Mouse (Mus musculus) embryonic facial prominence, embryonic 13.5 days (tissue): Measurements from ENCODE around the gene Tesc. TPM values are rescaled to one million over a fixed set of nuclear protein-coding genes. Genes with fewer than 3 reads are reported as not detected.

Source experiments
- ATAC-seq: fragments of 200-750 bp; cut with Nextera tagmentation; 2 replicates; pipeline ENCODE4 v1.8.0; 2017; ENCODE audit warnings: low read depth; ENCODE audit not compliant: insufficient number of reproducible peaks, insufficient read depth, low FRiP score, low TSS enrichment
- H3K27ac ChIP-seq: fragments of 300-500 bp; sonication (generic); 2 replicates; pipeline ENCODE4 v1.5.1; 2015; ENCODE audit warnings: moderate library complexity, mild to moderate bottlenecking, inconsistent platforms
- H3K27me3 ChIP-seq: fragments of 300-500 bp; sonication (generic); 2 replicates; pipeline ENCODE4 v1.6.1; 2015; ENCODE audit warnings: mild to moderate bottlenecking, inconsistent platforms
- H3K36me3 ChIP-seq: fragments of 300-500 bp; sonication (generic); 2 replicates; pipeline ENCODE4 v1.6.1; 2015; ENCODE audit warnings: mild to moderate bottlenecking, inconsistent platforms
- H3K4me1 ChIP-seq: fragments of 300-500 bp; sonication (generic); 2 replicates; pipeline ENCODE4 v1.6.1; 2015; ENCODE audit warnings: inconsistent platforms
- H3K4me2 ChIP-seq: fragments of 300-500 bp; sonication (generic); 2 replicates; pipeline ENCODE4 v1.6.1; 2015; ENCODE audit warnings: moderate library complexity, mild to moderate bottlenecking, inconsistent platforms
- H3K4me3 ChIP-seq: fragments of 300-500 bp; sonication (generic); 2 replicates; pipeline ENCODE4 v1.5.1; 2015; ENCODE audit warnings: mild to moderate bottlenecking, inconsistent platforms
- H3K9ac ChIP-seq: fragments of 300-500 bp; sonication (generic); 2 replicates; pipeline ENCODE4 v1.6.1; 2015; ENCODE audit warnings: mild to moderate bottlenecking, inconsistent platforms
- H3K9me3 ChIP-seq: fragments of 300-500 bp; sonication (generic); 2 replicates; pipeline ENCODE4 v1.6.1; 2016; ENCODE audit warnings: inconsistent platforms
- WGBS: fragments of 180-500 bp; shearing (Covaris S2); methylation state at CpG from one replicate; pipeline ENCODE4 v1.1.7; 2015; ENCODE audit warnings: mixed read lengths; 5-methylcytosine and 5-hydroxymethylcytosine counted together
- polyA plus RNA-seq: library from polyadenylated mRNA; unstranded; fragments of >200 nt; fragmentation: Nextera tagmentation; extraction: Ambion mirVana; gene quantifications from 2 replicates; pipeline ENCODE4 v1.2.1, GENCODE M21; 2015

The Tesc gene
- polyA plus RNA-seq, 1 experiment from 2014 or later, result 7.3 TPM

GRCm38 (mm10) chr5:118064284-118064901 lies 36.9 kb downstream of the Tesc start:
- Histone ChIP-seq H3K4me1 (no peaks in the 10 kb centered on the region), H3K4me3 (no peak overlapping the region), H3K9ac (no peak overlapping the region), H3K36me3 (peaks cover 62% of the 10 kb centered on the region), H3K4me2 (no peak overlapping the region), H3K9me3 (no peaks in the 10 kb centered on the region), H3K27me3 (no peaks in the 10 kb centered on the region), H3K27ac (no peak overlapping the region)
- 64% methylated on average over 10 of the region's 10 CpGs for WGBS
- ATAC-seq, result no peak

GRCm38 (mm10) chr5:118065516-118066255 lies 38.1 kb downstream of the Tesc start:
- no peaks in the 10 kb centered on the region for H3K4me1 ChIP-seq
- no peak for ATAC-seq
- H3K9ac ChIP-seq, result no peak overlapping the region
- no peak overlapping the region for H3K4me3 ChIP-seq
- H3K36me3 ChIP-seq, result peaks cover 72% of the 10 kb centered on the region
- no peak overlapping the region for H3K4me2 ChIP-seq
- no peak overlapping the region for H3K27ac ChIP-seq
- H3K9me3 ChIP-seq, result no peaks in the 10 kb centered on the region
- WGBS, result 89% methylated on average over 19 of the region's 19 CpGs
- no peaks in the 10 kb centered on the region for H3K27me3 ChIP-seq

- Histone ChIP-seq H3K4me2 (no peak overlapping the region), H3K9ac (no peak overlapping the region), H3K27me3 (no peaks in the 10 kb centered on the region), H3K4me1 (no peaks in the 10 kb centered on the region), H3K27ac (no peak overlapping the region), H3K36me3 (peaks cover 74% of the 10 kb centered on the region), H3K9me3 (no peaks in the 10 kb centered on the region), H3K4me3 (no peak overlapping the region)
- WGBS, result 68% methylated on average over 5 of the region's 5 CpGs
- no peak for ATAC-seq
These were observed 39.3 kb downstream of the Tesc start for GRCm38 (mm10) chr5:118066828-118067227.

- Histone ChIP-seq H3K4me2 (no peak overlapping the region), H3K4me1 (no peaks in the 10 kb centered on the region), H3K27me3 (no peaks in the 10 kb centered on the region), H3K4me3 (no peak overlapping the region), H3K9me3 (no peaks in the 10 kb centered on the region), H3K27ac (no peak overlapping the region), H3K9ac (no peak overlapping the region), H3K36me3 (peaks cover 80% of the 10 kb centered on the region)
- ATAC-seq, result no peak
- 75% methylated on average over 4 of the region's 4 CpGs for WGBS
These were observed 40.0 kb downstream of the Tesc start for GRCm38 (mm10) chr5:118067572-118067971.

GRCm38 (mm10) chr5:118067984-118068494 lies 40.5 kb downstream of the Tesc start:
- H3K27ac ChIP-seq, result no peak overlapping the region
- H3K36me3 ChIP-seq, result peaks cover 84% of the 10 kb centered on the region
- H3K4me2 ChIP-seq, result no peak overlapping the region
- H3K4me3 ChIP-seq, result no peak overlapping the region
- no peaks in the 10 kb centered on the region for H3K4me1 ChIP-seq
- no peaks in the 10 kb centered on the region for H3K27me3 ChIP-seq
- H3K9me3 ChIP-seq, result no peaks in the 10 kb centered on the region
- no peak overlapping the region for H3K9ac ChIP-seq
- 92% methylated on average over 9 of the region's 9 CpGs for WGBS
- ATAC-seq, result no peak

GRCm38 (mm10) chr5:118069315-118069714 lies 41.8 kb downstream of the Tesc start:
- ATAC-seq, result no peak
- Histone ChIP-seq H3K27ac (no peak overlapping the region; the same call in 1 of the 2 replicates), H3K9me3 (no peaks in the 10 kb centered on the region), H3K27me3 (no peaks in the 10 kb centered on the region), H3K4me3 (no peak overlapping the region), H3K4me1 (no peaks in the 10 kb centered on the region), H3K36me3 (peaks cover 92% of the 10 kb centered on the region), H3K9ac (no peak overlapping the region), H3K4me2 (no peak overlapping the region)
- 44% methylated on average over 9 of the region's 9 CpGs for WGBS

GRCm38 (mm10) chr5:118071766-118072165 lies 44.2 kb downstream of the Tesc start:
- no peak for ATAC-seq
- no peak overlapping the region for H3K4me2 ChIP-seq
- H3K9me3 ChIP-seq, result no peaks in the 10 kb centered on the region
- no peaks in the 10 kb centered on the region for H3K27me3 ChIP-seq
- peaks cover 91% of the 10 kb centered on the region for H3K36me3 ChIP-seq
- 87% methylated on average over 5 of the region's 5 CpGs for WGBS
- no peaks in the 10 kb centered on the region for H3K4me1 ChIP-seq
- H3K9ac ChIP-seq, result no peak overlapping the region
- H3K27ac ChIP-seq, result no peak overlapping the region
- no peak overlapping the region for H3K4me3 ChIP-seq

GRCm38 (mm10) chr5:118073213-118073773 lies 45.8 kb downstream of the Tesc start:
- Histone ChIP-seq H3K27me3 (no peaks in the 10 kb centered on the region), H3K9ac (no peak overlapping the region), H3K4me2 (no peak overlapping the region), H3K4me3 (no peak overlapping the region), H3K4me1 (no peaks in the 10 kb centered on the region), H3K27ac (no peak overlapping the region), H3K9me3 (no peaks in the 10 kb centered on the region), H3K36me3 (peaks cover 89% of the 10 kb centered on the region)
- WGBS, result 94% methylated on average over 15 of the region's 15 CpGs
- ATAC-seq, result no peak

GRCm38 (mm10) chr5:118076721-118077592 lies 49.4 kb downstream of the Tesc start:
- peaks cover 74% of the 10 kb centered on the region for H3K36me3 ChIP-seq
- no peak for ATAC-seq
- H3K27ac ChIP-seq, result no peak overlapping the region
- peaks cover 11% of the 10 kb centered on the region for H3K4me1 ChIP-seq
- H3K9ac ChIP-seq, result no peak overlapping the region
- H3K27me3 ChIP-seq, result no peaks in the 10 kb centered on the region
- no peak overlapping the region for H3K4me3 ChIP-seq
- WGBS, result 84% methylated on average over 15 of the region's 15 CpGs
- H3K4me2 ChIP-seq, result no peak overlapping the region
- no peaks in the 10 kb centered on the region for H3K9me3 ChIP-seq

- peaks cover 26% of the 10 kb centered on the region for H3K4me1 ChIP-seq
- H3K27me3 ChIP-seq, result no peaks in the 10 kb centered on the region
- no peaks in the 10 kb centered on the region for H3K9me3 ChIP-seq
- 89% methylated on average over 6 of the region's 6 CpGs for WGBS
- no peak overlapping the region for H3K4me2 ChIP-seq
- H3K4me3 ChIP-seq, result no peak overlapping the region
- no peak for ATAC-seq
- peaks cover 59% of the 10 kb centered on the region for H3K36me3 ChIP-seq
- H3K9ac ChIP-seq, result no peak overlapping the region
- no peak overlapping the region for H3K27ac ChIP-seq
These were observed 51.0 kb downstream of the Tesc start for GRCm38 (mm10) chr5:118078550-118078949.

GRCm38 (mm10) chr5:118079354-118079753 lies 51.8 kb downstream of the Tesc start:
- Histone ChIP-seq H3K4me3 (no peak overlapping the region), H3K9ac (no peak overlapping the region), H3K27me3 (no peaks in the 10 kb centered on the region), H3K36me3 (peaks cover 54% of the 10 kb centered on the region), H3K4me1 (peaks cover 29% of the 10 kb centered on the region), H3K9me3 (no peaks in the 10 kb centered on the region), H3K27ac (no peak overlapping the region), H3K4me2 (no peak overlapping the region)
- WGBS, result 81% methylated on average over 6 of the region's 6 CpGs
- no peak for ATAC-seq
